Mouse (Mus musculus) embryonic fibroblast, embryonic 13.5 days (primary cell): ENCODE data around the gene Wasf2. TPM values are rescaled to one million over a fixed set of nuclear protein-coding genes. Genes with fewer than 3 reads are reported as not detected.

Experiments used
- H3K27ac ChIP-seq: 2 replicates; pipeline ENCODE4 v1.5.1; 2012; ENCODE audit warnings: low read length, control low read depth, inconsistent platforms; ENCODE audit not compliant: insufficient read depth
- H3K4me1 ChIP-seq: 2 replicates; pipeline ENCODE4 v1.6.1; 2011; ENCODE audit warnings: low read length; ENCODE audit not compliant: control insufficient read depth, insufficient read depth
- H3K4me3 ChIP-seq: 2 replicates; pipeline ENCODE4 v1.5.1; 2011; ENCODE audit warnings: mild to moderate bottlenecking, control low read depth, low read length; ENCODE audit not compliant: insufficient read depth
- CTCF ChIP-seq: IDR thresholded peaks from 2 replicates; pipeline ENCODE4 v1.5.1; 2011; ENCODE audit warnings: mild to moderate bottlenecking, control low read depth, low read length, moderate library complexity, borderline replicate concordance; ENCODE audit not compliant: insufficient read depth
- POLR2A ChIP-seq: IDR thresholded peaks from 2 replicates; pipeline ENCODE4 v1.6.1; 2011; ENCODE audit warnings: low read depth, mild to moderate bottlenecking, control low read depth, low read length, moderate library complexity
- polyA plus RNA-seq: library from polyadenylated mRNA; stranded (reverse); fragments of >200 nt; gene quantifications from 2 replicates; pipeline ENCODE4 v1.2.4, GENCODE M21; 2011; ENCODE audit warnings: low read depth; ENCODE audit not compliant: missing spikeins, insufficient read length

The Wasf2 gene
- polyA plus RNA-seq, 1 experiment: 107 TPM

DNA sequence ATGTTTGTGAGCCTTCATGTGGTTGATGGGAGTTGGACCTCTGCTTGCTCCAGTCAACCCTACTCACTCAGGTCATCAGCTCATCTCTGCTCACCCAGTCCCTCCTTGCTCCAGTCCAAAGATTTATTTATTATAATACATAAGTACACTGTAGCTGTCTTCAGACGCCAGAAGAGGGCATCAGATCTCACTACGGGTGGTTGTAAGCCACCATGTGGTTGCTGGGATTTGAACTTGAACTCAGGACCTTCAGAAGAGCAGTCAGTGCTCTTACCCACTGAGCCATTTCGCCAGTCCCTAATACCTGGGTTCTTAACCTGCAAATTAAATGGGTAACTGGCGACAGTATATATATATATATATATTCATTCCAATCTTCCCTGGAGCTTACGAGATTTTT is 105.1 kb downstream of the Wasf2 start:
- H3K27ac ChIP-seq: no peak overlapping the region
- TF ChIP-seq CTCF (no peak), POLR2A (no peak)
- H3K4me1 ChIP-seq: no peaks in the 10 kb centered on the region
- H3K4me3 ChIP-seq: no peak overlapping the region

DNA sequence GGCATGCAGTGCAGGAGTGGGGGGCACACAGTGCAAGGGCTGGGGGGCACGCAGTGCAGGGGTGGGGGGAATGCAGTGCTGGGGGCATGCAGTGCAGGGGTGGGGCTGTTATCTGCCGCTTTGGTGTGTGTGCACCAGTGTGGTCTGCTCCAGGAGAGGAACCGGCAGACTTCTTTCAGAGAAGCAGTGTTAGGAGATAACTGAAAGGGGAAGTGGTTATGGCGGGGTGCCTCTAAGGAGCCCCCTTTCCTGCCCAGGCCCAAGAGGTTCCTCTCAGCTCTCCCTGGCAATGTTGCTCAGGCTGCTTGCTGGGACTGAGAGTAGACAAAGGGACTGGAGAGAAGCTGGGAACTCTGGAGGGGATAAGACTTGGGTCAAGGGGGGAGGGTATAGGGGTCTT is 107.6 kb downstream of the Wasf2 start:
- H3K27ac ChIP-seq: no peak overlapping the region
- H3K4me3 ChIP-seq: no peak overlapping the region
- TF ChIP-seq POLR2A: no peak
- no peak for TF ChIP-seq CTCF
- H3K4me1 ChIP-seq: peaks cover 3% of the 10 kb centered on the region

DNA sequence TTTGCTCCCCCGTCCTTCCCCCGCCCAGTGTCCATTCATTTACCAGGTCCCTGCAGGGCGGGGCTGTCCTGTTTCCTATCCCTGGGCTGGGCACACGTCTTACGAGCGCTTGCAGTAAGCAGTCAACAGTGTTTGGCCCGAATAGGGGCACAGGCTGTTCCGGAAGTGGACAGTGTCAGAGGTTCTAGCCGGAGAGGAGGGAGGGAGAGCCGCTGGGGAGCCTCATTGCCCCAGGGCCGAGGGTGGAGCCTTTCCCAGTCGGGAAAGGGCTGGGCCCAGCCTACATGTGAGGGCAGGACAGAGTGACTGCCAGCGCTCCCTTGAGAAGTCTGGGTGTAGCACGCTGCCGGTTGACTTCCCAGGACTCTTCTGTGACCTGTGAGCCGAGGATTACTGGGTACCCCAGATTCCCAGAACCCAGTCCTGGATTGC is 110.2 kb downstream of the Wasf2 start, which contains the start of gene Map3k6:
Map3k6 (plus strand) TSS at position 329 of the 432 bp plus-strand sequence.
- Histone ChIP-seq H3K4me3 (peak within 1 kb of the TSS; percentile 57), H3K4me1 (peaks cover 3% of the 10 kb centered on the region), H3K27ac (peak within 1 kb of the TSS; percentile 68)
- TF ChIP-seq POLR2A: peak; percentile 87
- no peak for TF ChIP-seq CTCF

DNA sequence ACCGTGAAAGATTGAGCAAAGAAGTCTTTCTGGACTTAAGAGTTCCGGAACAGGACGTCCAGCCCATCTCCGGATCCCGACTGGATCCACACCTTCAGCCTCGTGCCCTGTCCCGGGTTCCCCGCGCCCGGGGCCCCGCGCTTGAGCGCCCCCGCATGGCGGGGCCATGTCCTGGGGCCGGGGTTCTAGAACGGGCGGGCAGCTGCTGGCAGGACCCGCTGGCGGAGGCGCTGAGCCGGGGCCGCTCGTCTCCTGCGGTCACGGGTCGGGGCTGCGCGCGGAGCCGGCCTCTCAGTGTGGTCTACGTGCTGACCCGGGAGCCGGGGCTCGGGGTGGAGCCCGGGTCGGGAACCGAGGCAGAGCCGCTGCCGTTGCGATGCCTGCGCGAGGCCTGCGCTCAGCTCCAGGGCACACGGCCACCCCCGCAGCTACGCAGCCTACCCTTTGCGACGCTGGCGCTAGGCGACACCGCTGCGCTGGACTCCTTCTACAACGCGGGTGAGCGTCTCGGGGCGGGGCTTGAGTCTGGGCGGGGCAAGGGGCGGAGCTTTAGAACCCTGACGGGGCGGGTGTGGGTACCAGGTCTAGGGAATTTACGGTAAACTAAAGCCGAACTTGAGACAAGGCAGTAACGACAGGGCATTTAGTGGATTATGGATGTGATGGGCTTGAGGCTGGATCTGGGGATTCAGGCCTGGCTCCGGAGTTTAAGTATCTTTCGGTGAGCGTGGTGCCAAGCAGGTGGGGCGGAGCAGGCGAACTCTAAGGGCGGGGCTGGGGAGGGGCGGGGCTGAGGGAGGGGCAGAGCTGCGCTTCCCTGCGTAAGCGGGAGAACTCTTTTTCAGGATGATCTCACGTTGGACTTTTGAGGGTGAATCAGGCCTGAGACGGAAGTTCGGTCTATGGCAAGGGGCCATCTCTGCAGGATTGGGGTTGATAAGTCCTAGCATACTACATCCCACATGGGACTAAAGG is 110.9 kb downstream of the Wasf2 start:
- peak overlapping the region; percentile 68 for H3K27ac ChIP-seq
- H3K4me3 ChIP-seq: peak overlapping the region; percentile 57
- TF ChIP-seq CTCF (no peak), POLR2A (peak; percentile 97)
- peaks cover 3% of the 10 kb centered on the region for H3K4me1 ChIP-seq

DNA sequence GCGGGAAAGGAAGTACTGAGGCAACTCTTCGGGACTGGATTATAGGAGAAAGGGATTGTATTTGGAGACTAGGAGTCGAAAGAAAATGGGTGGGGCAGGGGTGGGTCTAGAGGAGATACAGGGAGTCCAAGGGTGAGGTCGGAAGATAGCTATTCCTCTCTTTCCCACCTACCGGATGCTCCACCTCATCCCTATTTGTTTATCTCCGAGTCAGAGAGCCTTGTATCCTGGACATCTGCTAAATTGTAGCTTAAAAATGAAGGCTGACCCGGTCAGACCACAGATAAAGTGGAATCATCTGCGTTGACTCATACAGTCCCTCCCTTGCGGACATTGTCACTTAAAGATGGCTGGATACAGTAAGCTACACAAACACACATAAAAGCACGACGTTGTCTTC is 111.6 kb downstream of the Wasf2 start:
- TF ChIP-seq POLR2A (no peak), CTCF (no peak)
- peak overlapping the region; percentile 14 for H3K4me3 ChIP-seq
- H3K4me1 ChIP-seq: peaks cover 3% of the 10 kb centered on the region
- peak overlapping the region; percentile 23 for H3K27ac ChIP-seq

DNA sequence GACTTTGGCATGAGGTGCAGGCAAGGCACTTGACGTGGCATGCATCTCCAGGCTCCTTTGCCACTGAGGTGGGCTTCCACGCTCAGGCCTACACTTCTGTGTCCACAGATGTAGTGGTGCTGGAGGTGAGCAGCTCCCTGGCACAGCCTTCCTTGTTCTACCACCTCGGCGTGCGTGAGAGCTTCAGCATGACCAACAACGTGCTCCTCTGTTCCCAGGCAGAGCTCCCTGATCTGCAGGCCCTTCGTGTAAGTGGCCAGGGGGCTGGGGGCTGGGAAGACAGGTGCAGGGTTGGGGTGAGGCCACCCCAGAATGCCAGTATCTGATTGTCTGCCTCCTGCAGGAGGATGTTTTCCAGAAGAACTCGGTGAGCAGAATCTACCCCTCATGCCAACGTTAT is 112.4 kb downstream of the Wasf2 start:
- Histone ChIP-seq H3K4me3 (no peak overlapping the region), H3K27ac (no peak overlapping the region), H3K4me1 (peaks cover 3% of the 10 kb centered on the region)
- TF ChIP-seq CTCF: no peak
- no peak for TF ChIP-seq POLR2A

DNA sequence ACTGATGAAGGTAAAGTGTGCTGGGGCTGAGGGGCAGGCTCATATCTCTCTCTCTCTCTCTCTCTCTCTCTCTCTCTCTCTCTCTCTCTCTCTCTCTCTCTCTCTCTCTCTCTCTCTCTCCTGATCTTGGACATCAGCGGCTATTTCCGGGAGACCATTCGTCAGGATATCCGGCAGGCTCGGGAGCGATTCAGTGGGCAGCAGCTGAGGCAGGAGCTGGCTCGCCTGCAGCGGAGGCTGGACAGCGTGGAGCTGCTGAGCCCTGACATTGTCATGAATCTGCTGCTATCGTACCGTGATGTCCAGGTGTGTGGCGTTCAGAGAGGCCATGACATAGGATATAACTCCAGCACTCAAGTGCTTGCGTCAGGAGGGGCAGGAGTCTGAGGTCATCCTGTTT is 113.2 kb downstream of the Wasf2 start:
- no peak overlapping the region for H3K4me3 ChIP-seq
- TF ChIP-seq POLR2A (no peak), CTCF (no peak)
- peaks cover 3% of the 10 kb centered on the region for H3K4me1 ChIP-seq
- H3K27ac ChIP-seq: no peak overlapping the region

DNA sequence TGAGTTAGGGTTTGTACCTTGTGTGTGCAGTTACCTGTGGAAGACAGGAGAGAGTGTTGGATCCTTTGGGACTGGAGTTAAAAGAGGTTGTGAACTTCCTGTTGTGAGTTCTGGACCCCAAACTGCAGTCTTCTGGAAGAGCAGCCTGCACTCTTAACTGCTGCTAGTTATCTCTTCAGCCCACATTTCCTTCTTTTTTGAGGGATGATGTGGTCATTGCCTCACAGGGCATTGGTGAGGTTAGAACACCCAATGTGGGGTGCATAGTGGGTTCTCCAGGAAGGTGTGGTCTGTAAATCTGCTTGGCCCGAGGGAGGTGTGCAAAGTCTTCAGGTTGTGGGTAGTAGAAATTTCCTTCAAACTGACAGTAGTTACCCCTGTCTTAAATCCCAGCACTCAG is 114.0 kb downstream of the Wasf2 start:
- Histone ChIP-seq H3K4me3 (no peak overlapping the region), H3K4me1 (peaks cover 3% of the 10 kb centered on the region), H3K27ac (no peak overlapping the region)
- TF ChIP-seq POLR2A (no peak), CTCF (no peak)

DNA sequence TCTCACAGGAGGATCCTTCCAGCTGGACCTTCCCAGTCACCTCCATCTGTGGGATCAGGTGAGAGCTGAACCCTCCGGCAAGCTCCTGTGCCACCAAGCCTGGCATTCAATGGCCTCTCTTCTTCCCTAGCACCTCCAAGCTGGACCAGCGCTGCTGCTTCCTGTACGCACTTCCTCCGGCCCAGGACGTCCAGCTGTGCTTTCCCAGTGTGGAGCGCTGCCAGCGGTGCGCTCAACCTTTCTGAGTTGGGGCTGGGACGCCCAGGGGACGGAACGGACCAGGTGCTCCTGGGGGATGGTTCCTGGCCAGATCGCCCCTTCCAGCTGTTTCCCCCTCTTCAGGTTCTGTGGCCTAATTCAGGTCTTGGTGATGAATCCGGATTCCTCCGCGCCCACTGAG is 116.8 kb downstream of the Wasf2 start:
- TF ChIP-seq CTCF: no peak
- no peak for TF ChIP-seq POLR2A
- H3K27ac ChIP-seq: no peak overlapping the region

DNA sequence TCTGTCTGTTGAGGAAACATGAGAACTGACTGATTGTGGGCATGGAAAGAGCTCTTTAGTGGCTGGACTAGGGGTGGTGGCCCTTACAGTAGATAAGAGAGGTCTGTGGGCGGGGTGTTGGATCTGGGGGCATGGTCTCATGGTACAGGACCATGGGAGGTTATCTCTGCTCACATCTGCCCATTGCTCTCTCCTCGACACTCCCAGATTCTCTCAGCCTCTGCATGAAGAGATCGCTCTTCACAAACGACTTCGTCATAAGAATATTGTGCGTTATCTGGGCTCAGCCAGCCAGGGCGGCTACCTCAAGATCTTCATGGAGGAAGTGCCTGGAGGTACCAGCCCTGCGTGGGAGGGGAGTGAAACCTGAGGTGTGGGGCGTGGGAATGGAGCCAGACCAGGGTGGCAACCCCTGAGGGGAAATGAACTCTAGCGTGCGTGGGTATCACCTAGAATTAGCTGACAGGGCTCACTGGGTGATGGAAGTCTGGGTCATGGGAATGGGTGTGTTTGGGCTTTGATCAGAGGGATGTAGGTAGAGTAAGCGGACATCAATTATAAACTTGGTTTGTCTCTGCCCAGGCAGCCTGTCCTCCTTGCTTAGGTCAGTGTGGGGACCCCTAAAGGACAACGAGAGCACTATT is 117.6 kb downstream of the Wasf2 start:
- no peaks in the 10 kb centered on the region for H3K4me1 ChIP-seq
- H3K4me3 ChIP-seq: no peak overlapping the region
- H3K27ac ChIP-seq: no peak overlapping the region
- TF ChIP-seq CTCF: no peak
- TF ChIP-seq POLR2A: no peak

More for the DNA sequence above, 116.8 kb downstream of the Wasf2 start:
- peaks cover 2% of the 10 kb centered on the region for H3K4me1 ChIP-seq
- H3K4me3 ChIP-seq: no peak overlapping the region

Other genes starting within 250 kb of the Wasf2 start
- gene Stx12, start 246.0 kb upstream of the Wasf2 start, polyA plus RNA-seq: 71.8 and 72.4 TPM in 2 replicates
- gene Fam76a, start 207.9 kb upstream of the Wasf2 start, polyA plus RNA-seq: 33.5 and 38.8 TPM in 2 replicates
- gene Fgr, start 156.4 kb upstream of the Wasf2 start, polyA plus RNA-seq: not detected in 2 replicates
- 37.5 and 46.0 TPM in 2 replicates for gene Ahdc1, start 119.2 kb upstream of the Wasf2 start, polyA plus RNA-seq
- gene Cd164l2, start 81.6 kb downstream of the Wasf2 start, polyA plus RNA-seq: not detected in 2 replicates
- 0.20 TPM in 1 of 2 replicates, not detected in the other for gene Gpr3, start 82.0 kb downstream of the Wasf2 start, polyA plus RNA-seq
- gene Map3k6, start 110.3 kb downstream of the Wasf2 start, polyA plus RNA-seq: 4.5 and 7.3 TPM in 2 replicates
- 1.1 and 3.9 TPM in 2 replicates for gene Sytl1, start 132.6 kb downstream of the Wasf2 start, polyA plus RNA-seq
- 37.8 and 47.7 TPM in 2 replicates for gene Tmem222, start 147.3 kb downstream of the Wasf2 start, polyA plus RNA-seq
- 21.2 and 21.7 TPM in 2 replicates for gene Wdtc1, start 223.0 kb downstream of the Wasf2 start, polyA plus RNA-seq
- 26.2 and 34.7 TPM in 2 replicates for gene Slc9a1, start 239.2 kb downstream of the Wasf2 start, polyA plus RNA-seq